Mouse (Mus musculus) spleen, embryonic (tissue): ENCODE results near the gene Acy3.

Experiments
- CTCF ChIA-PET: fragments of 350-600 bp; sonication (Branson Sonifier 250); formaldehyde crosslinking; loops from one replicate; lab custom pipeline; 2022; lab: Charles Lee

The Acy3 gene

DNA sequence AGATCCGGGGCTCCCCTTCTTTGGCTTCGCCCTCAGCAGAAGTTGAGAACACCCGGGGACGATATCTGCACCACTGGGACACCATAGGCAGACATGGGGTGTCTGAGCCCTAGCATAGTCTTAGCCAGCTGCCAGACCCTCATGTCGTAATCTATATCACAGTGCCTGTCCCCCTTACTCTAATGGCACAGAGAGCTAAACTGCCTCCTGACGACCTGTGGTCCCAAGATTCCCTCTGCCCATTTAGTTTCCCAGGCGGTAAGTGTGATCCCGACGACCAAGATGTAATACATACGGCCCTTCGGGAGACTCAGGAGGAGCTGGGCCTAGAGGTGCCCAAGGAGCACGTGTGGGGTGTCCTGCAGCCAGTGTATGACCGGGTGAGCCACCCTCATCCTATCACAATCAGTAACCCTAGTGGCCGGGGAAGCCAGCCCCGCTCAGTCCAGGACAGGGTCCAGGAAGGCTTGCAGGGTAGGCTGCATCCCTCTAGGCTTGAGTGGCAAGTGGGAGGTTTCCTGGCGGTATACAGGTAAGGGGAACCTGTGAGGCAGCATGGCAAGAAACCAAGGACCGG is 14.7 kb downstream of the Acy3 start:
- CTCF ChIA-PET: interaction anchor here (0.6 to 1.4 kb wide), 3 partner anchors 10 to 180 kb away, joined by 4 to 7 read pairs (median 4); no protein-coding TSS in a partner anchor

DNA sequence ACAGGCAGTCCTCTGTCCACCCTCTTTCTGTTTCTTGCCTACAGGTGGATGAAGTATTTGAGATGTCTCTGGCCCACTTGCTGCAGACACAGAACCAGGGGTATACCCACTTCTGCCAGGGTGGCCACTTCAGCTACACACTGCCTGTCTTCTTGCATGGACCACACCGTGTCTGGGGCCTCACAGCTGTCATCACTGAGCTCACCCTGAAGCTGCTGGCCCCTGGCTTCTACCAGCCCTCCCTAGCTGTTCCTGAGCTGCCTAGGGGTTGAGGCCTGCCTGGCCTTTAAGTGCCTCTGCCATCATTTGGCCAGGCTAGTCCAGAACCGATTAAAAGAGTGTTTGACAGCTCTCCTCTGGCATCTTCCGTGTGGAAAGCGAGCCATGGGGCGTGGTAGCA is 15.4 kb downstream of the Acy3 start:
- CTCF ChIA-PET: interaction anchor here (0.6 kb wide), 1 partner anchor 179 kb away, joined by 4 read pairs; no protein-coding TSS in a partner anchor

DNA sequence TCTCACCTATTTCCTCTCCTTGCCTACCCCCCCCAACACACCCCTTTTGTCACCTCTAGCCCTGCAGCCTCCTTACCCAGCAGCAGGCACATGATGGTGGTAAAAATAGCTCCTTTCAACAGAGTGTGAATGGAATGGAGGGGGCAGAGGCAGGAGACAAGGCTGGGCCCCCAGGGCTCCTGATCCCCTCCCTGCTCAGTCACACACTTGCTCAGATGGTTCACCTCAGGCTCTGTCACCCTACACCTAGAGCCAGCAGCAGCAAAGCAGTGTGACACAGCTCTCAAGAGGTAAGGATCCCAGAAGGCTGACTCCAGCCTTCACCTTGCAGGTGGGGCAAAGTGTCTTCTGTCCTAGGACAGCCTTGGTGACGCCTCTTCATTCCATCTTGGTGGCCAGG is 16.7 kb downstream of the Acy3 start, which contains the start of gene Doc2g:
Gene Doc2g (plus strand): TSS at position 202 of the 400 bp plus-strand sequence.
- CTCF ChIA-PET: no interaction called here

DNA sequence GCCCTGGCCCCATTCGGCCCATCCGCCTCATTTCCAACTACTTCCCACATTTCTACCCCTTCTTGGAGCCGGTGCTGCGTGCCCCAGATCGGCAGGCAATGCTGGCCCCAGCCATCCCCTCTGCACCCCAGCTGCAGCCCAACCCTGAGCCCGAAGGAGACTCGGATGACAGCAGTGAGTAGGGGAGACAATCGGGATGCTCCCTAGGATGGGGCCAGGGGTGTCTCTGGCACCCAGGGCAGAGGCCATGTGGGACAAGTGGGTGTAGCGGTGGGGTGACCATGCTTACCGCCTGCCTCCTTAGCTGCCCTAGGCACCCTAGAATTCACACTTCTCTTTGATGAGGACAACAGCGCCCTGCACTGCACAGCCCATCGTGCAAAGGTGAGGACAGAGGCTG is 17.3 kb downstream of the Acy3 start:
- CTCF ChIA-PET: no interaction called here

DNA sequence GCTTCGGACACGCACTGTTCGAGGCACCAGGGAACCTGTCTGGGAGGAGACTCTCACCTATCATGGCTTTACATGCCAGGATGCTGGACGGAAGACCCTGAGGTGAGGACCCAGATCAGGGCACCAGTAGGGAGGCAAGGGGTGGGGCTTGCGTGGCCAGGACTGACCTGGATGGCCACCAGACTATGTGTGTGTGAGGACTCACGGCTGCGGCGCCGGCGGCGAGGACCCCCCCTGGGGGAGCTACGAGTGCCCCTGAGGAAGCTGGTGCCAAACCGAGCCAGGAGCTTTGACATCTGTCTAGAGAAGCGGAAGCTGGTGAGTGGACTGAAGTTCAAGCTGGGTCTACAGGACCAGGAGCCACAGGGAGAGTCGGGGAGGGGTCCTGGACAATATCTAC is 18.0 kb downstream of the Acy3 start:
- CTCF ChIA-PET: interaction anchor here (0.5 kb wide), 1 partner anchor 11 kb away, joined by 3 read pairs; no protein-coding TSS in a partner anchor

DNA sequence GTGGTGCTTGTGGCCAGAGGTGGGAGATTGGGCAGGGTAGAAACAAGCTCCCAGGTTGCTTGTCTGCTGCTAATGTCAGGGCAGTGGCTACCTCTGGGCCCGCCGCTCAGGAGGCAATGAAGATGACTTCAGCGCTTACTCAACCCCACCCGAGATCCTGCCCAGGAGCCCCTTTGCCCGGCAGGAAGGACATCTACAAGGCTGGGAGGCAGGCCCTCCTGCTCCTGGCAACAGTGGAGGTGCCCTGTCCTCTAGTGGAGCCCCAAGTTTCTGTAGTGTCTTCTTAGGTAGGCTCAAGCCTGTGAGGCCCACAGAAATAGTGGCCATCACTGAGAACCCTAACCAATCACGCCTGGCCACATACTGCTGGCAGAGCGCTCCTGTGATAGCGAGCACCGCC is 18.7 kb downstream of the Acy3 start:
- CTCF ChIA-PET: no interaction called here

DNA sequence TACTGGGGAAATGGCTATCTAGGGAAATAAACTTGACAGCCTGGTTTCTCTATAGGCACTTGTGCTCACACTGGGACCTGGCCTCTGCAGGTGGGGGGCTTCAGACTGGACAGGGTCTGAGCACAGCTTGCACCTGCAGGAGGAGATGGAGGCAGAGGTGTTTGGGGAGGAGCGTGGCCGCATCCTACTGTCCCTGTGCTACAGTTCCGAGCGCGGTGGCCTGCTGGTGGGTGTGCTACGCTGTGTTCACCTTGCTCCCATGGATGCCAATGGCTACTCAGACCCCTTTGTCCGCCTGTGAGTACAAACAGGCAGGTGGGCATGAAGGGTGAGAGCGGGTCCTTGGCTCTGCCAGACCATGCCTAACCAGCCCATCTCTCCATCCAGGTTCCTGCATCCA is 19.6 kb downstream of the Acy3 start:
- CTCF ChIA-PET: no interaction called here

DNA sequence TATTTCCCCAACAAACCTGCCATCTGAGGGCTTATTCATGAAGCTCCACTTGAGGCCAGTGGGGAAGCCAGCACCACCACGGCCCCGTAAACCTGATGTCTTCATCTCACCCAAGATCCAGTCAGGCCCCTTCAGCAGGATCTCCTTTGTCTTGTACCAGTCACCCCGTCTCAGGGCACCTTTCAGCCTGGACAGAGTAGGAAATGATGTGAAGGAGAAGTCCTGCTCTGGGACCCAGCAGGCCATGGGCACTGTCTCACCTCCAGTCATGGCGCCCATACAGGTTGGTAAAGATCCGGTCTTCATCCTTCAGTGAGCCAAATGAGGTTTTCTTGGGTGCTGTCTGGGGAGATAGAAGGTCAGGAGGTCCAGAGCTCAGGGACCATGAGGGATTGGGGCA is 24.7 kb downstream of the Acy3 start:
- CTCF ChIA-PET: interaction anchor here (1.5 kb wide), 1 partner anchor 11 kb away, joined by 7 read pairs; the partner anchor contains the start of genes Gm49405 and Nudt8

DNA sequence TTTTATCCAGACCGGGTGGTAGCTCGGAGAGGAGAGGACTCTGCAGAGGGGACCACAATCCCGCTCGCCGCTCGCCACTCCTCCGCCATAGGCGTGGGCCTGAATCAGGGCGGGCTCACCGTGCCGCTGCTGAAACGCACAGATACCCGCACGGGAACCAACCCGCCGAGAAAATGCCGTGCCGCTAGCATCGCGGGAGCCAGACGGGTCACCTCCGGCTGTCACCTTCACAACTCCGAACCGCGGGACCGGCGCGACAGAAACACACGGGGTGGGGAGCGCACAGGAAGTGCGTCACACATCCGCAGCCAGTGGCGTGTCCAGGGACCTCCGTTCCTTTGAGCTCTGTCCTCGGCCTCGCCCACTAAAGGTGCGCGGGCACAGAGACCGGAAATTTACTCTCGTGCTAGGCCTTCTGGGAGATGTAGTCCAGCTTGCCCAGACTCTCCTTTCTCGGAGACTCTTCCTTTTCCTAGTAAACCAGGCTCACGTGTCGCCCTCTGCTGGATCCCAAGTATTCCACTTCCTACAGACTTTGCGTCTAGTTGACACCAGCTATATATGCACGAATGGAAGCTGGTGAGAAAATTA is 26.2 kb downstream of the Acy3 start, which contains the start of gene Ndufv1:
Gene Ndufv1 (minus strand): TSS at position 375 of the 591 bp plus-strand sequence.
- CTCF ChIA-PET: interaction anchor here (0.7 kb wide), 1 partner anchor 216 kb away, joined by 3 read pairs; no protein-coding TSS in a partner anchor

DNA sequence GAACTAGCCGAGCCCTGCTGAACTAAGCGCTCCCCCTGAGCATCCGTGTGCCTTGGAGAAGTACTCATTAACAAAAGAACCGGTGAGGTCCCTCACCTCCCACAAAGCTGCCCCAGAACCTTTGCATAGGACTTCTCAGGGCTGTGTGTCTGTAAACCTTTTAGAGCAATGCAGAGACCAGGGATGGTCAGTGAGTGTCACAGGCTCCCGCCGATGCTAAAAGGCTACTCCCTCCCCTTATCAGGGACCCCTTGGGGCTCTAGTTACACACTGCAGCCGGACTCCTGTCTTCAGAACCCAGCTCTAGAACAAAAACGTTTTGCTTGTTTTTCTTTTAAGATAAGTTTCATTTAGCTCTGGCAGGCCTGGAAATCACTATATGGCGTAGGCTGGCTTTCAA is 26.7 kb downstream of the Acy3 start:
- CTCF ChIA-PET: no interaction called here

DNA sequence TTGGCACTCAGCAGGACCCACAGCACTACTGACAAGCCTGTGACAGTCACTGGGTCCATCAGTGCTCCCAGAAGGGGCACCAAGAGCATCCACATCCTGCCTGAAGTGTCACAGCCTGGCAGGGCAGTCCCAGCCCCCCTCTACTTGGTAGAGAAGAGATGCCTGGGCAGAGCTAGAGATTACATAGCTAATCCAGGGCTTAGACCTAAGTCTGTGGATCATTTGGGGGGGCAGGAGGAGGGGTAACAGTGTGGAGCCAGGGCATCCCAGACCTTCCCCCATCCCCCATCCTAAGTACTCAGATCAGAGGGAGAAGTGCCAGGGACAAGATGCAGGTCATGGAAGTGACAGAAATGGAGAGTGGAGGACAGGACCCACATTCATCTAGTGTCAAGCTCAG is 28.4 kb downstream of the Acy3 start:
- CTCF ChIA-PET: no interaction called here

DNA sequence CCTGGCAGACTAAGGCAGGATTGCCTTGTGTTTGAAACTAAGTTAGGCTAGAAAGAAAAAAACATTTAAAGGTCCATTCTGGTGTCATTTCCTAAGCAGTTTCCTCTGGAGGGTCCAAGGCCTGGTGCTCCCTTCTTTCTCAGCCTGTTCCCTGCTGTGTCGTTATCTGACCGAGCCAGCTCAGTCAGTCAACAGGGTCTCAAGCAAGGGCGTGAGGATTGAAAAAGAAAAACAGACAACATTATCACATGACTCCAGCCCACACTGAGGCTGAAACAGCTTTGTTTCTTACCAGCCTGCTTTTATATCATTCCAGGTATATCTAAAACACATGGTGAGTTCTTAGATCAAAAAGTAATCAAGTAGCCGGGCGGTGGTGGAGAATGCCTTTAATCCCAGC is 29.3 kb downstream of the Acy3 start:
- CTCF ChIA-PET: interaction anchor here (0.6 kb wide), 1 partner anchor 28 kb away, joined by 3 read pairs; no protein-coding TSS in a partner anchor

DNA sequence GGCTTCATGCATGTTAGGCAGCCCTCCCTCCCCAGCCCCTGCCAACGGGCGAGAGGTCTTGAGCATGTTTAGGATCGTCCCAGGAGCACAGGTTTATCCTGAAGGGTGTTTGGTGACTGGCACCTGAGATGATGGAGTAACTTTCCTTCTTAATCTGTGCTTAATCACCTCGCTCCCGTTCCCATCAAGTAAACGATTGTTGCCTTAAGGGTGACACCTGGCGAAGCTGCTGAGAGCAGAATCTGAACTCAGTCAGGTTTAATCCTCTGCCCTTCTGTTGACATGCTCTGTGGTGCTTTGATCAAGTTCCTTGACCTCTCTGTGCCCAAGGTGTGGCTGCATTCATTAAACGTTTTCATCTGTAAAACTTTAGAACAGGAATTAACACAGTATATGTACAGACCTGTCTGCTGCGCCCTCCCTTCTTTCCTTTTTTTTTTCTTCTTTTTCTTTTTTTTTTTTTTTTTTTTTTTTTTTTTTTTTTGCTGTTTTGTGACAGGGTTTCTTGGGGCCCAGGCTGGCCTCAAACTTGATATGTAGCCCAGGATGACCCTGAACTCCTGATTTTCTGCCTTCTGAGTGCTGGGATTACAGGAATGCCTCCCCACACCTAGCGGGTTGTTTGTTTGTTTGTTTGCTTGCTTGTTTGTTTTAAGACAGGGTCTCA is 31.7 kb downstream of the Acy3 start:
- CTCF ChIA-PET: interaction anchor here (1.6 kb wide), 1 partner anchor 30 kb away, joined by 11 read pairs; no protein-coding TSS in a partner anchor

DNA sequence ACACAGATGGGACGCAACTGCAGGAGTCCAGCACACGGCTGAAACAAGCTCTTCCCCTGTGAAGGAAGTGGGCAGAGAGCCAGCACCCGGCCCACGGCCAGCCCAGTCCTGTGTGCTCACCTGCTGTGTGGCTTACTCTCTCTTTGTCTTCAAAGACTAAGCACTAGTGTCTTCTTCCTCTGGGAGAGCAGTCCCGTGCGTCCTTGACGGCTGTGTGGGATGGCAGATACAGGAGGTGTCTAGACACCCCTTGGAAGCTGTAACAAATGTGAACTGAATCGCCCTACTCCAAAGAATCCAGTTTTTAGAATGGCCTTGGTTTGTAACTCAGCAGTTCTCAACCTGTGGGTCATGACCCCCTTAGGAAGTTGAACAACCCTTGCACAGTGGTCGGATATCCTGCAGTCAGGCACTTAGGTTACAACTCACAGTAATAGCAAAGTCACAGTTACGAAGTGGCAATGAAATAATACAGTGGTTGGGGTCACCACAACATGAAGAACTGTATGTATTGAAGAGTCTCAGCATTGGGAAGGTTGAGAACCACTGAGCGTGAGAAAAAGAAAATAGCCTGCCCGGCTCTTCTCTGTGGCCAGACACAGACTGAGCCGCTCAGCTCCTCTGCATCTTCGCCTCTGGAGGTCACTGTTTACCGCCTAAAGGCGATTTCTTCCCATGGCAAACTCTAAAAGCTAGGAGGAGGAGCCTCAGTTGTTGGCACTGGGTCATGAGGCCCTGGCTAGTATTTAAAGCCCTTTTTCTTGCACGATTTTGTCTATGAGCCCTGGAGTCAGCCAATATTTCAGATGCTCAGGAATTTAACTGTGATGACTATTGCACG is 32.6 kb downstream of the Acy3 start:
- CTCF ChIA-PET: interaction anchor here (0.5 to 1.6 kb wide), 4 partner anchors 29 to 291 kb away, joined by 3 to 11 read pairs (median 6); no protein-coding TSS in a partner anchor

DNA sequence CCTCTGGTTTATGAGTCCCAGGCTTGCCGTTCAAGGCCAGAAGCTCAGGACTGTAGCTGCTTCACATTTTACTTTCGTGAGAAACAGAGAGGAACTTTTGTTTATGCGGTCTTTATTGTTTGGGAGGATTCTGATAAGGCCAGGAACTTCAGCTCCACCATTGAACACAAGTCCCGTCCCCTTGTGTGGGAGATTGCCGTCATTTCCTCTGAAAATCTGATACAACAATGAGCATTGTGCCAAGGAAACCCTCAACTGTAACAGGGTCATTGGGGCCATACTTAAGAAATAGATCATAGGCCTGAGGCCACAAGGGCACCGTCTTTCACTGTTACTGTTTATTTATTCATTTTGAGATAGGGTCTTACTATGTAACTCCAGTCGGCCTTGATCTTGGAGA is 36.8 kb downstream of the Acy3 start:
- CTCF ChIA-PET: no interaction called here

DNA sequence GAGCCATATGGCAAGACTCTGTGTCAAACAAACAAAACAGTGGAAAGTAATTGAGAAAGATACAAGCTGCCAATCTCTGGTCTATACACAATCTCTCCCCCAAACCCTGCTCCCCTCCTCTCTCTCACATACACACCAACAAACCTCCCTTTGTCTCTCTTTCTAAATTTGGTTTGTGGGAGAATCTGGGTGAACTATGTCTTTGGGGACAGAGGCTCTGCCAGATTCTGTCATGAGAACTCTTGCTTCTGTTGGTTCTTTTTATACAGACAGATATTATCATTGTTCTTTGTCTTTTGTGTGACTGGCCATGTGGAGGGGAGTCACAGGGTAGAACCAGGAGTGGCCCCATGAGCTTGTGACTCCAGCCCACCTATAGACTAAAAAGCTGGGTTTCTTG is 41.2 kb downstream of the Acy3 start:
- CTCF ChIA-PET: interaction anchor here (0.6 to 1.3 kb wide), 3 partner anchors 10 to 107 kb away, joined by 3 to 4 read pairs (median 3); partner anchors contain the start of genes Gstp1 and Gstp2

DNA sequence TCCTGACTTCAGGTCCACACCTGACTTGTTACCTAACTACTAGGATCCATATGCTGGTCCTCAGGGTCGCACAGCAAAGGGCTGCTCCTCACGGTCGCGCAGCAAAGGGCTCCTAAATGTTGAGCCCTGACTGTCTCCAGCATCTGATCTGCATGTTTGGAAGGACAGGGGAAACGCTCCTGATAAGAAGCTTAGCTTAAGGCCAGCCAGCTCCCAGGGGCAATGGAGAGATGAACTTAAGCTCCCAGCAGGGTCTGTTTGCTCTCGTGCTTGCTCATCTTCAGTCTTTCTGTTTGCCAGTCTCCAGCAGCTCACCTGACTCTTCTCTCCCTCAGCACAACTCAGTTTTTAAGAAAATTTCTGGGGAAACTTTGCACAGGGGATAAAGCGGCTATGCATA is 46.3 kb downstream of the Acy3 start:
- CTCF ChIA-PET: no interaction called here

DNA sequence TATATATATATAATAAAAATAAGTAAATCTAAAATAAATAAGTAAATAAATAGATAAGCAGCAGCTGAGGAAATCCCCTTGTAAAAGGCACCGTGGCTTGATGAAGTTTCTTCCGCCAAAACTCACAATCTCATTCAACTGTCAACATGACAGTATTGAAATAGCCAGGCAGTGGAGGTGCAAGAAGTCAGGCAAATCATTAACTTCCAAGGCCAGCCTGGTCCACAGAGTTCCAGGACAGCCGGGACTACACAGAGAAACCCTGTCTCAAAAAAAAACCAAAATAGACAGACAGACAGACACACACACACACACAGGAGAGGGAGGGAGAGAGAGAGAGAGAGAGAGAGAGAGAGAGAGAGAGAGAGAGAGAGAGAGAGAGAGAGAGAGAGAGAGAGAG is 46.9 kb downstream of the Acy3 start:
- CTCF ChIA-PET: no interaction called here

DNA sequence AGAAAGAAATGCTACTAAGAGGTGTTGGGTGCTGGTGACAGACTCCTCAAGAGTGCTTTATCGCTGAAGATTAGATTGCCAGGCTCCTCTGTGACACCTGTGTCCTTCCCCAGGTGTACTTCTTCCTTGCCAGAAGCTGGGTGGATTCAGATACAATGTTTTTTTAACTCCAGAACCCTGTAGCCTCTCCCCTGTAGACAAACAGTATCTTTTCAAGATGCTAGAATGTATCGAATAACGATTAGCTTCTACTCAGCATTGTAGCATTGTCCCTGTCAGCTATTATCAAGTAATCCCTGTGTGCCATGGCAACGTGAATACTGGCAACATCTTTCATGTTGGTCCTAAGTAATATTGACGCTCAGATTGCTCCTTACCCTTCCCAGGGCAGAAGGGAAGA is 47.4 kb downstream of the Acy3 start:
- CTCF ChIA-PET: interaction anchor here (0.6 kb wide), 1 partner anchor 271 kb away, joined by 3 read pairs; no protein-coding TSS in a partner anchor

DNA sequence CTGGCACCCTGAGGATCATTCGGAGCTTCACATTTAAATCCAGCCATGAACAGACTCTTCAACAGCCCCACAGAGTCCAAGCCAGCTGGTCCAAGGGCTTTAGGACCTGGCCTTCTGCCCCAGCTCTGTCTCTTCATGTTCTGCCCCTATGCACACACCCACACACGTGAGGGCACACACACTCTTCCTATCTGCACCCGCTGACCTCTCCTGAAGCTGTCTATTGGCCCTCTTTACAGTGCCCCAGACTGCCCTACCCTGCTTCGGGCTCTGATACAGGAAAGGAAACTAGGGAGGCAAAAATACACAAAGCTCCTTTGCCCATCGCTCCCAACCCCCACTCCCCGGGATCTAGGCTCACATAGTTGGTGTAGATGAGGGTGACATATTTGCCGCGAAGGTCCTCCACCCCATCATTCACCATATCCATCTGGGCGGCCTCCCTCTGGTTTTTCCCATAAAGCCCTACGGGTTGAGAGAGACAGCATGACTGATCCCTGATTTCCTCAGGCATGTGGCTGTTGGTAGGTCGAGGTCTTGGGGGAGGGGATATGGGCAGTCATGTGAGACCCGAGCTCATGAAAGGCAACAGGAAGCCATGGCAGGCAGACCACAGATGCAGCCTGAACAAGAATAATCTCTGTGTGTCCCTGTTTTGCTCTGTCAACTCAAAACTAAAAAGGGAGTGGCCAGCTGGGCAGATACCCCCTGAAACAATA is 50.1 kb downstream of the Acy3 start:
- CTCF ChIA-PET: no interaction called here
